Mouse (Mus musculus): ENCODE data around the gene Fbxw17.
A peak's percentile ranks its signal among the peaks of the same experiment; 100 is the strongest.

The Fbxw17 gene

DNA sequence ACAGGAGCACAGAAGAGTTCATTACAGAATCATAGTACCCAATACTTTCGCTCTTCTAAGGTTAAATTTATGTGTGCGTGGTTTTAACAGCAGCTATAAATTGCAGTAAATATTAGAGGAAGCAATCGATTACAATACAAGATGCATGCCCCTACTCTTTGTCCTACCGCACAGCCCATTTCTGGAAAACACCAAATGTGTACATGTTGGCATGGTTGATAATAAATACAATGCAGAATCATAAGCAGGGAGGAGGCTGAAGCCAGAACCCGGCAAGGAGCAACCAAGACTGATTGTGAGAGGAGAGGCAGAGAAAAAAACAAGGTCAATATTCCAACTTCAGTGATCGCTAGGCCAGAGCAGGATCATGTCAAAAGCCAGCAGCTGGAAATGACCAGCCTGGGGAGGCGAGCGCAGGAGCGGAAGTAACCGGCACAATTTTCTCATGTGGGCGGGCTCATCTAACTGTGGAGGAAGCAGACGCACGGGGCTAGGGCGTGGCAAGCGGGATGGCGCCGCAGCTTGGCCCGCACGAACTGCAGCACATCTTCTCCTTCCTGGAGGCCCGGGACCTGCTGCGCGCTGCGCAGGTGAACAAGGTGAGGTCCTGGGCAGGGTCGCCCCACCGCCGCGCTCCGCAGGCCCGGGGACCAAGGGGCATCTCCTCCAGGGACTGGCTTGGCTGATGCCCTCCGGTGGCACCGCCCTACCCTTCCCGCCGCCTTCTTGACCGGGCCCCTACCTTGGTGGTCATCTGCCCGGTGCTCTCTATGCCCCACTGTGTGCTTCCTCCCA is at the start of gene Fbxw17:
Gene Fbxw17 (plus strand): TSS at position 476 of the 795 bp plus-strand sequence.
- peak; percentile 72 for DNase-seq (ENCODE audit: low read depth, low spot score)

DNA sequence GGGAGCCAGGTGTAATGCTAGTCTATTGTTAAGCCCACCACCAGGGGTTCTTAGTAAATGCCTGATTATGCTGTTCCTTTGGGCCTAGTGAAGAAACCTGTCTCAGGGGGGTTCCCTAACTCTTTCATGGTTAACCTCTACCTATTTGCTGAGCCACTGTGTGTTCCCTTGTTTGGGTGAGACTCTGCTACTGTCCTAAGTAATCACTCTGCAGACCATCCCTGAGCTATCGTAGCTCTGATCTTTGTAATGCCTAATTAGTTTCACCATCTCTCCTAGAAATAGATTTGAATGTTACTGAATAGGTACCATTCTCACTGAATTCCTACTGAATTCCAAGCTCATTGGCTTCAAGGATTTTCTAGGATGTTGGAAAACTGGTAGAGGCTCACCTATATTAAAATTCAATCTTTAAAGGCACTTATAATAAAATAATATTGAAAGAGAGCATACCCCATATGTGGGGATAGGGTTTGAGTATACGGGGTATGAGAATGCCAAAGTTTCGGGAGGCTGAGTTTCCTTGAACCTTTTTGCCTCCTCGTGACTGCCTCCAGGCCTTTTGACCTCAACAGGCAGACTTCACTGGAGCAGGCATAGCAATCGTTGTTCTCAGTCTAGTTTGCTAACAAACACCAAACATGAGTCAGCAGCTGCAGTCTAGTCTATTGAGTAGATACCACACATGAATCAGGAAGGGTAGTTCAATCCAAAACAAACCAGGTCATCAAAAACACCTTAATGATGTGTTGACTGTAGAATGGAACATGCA is 44.5 kb upstream of the Fbxw17 start:
- DNase-seq (ENCODE audit: low read depth, low spot score), result peak; percentile 45

DNA sequence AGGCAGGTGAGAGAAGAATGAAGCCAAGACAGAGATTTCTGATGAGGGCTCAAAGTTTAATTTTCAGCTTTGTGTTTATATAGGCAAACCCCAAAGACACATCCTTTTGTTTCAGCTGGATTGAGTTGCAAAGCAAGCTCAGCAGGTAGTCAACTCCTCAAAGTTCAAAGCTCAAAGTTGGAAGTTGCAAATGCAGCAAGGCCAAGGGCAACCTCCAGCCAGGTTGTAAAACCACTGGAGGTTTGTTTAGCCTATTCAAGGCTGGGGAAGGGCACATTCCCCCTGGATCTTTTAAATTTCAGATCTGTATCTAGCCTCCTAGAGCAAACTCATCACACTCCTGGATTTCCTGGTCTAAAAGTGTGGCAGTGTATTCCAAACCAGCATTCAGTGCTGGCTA is 28.5 kb upstream of the Fbxw17 start:
- DNase-seq (ENCODE audit: low read depth, low spot score), result peak; percentile 82

DNA sequence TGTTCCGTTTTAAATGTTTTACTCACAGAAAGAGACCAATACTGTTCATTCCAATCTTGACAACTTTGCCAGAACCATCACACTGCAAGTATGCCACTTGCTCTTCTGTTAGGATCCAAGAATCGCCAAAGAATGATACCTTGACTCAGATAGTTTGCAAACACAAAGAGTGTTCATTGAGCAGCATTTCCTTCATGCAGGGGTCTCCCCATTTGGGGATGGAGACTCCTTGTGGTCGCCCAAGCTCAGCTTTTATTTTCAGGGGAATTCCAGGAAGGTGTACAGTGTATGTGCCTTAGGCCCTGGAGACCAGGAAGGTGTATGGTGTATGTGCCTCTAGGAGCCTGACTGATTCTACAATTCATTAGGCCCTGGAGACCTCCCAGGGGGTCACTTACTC is 757 bp downstream of the Fbxw17 start:
- DNase-seq (ENCODE audit: low read depth, low spot score), result no peak

DNA sequence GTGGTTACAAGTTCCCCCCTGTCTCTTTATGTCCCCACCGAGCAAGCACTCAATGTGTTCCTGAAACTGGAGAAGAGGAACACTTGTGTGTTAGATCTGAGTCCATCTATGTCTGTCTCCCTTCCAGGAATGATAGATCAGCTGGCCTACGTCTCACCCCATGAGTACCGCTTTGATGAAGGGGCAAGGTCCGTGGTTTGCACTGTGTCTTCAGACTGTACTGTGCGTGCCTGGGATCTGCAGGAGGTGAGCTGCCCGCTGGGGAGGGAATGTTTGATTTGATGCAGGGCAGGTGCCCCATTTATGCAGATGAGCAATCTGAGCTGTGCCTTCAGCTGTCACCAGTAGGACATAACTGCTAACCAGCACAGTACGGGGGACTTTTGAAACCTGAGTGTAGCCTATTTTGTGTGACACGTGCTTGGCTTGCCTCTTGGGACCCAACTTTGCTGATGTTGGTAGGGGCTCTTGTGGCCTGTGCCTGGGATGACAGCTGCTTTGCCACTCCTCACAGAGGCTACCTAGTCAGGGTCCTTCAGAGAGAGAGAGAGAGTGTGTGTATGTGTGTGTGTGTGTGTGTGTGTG is 6.1 kb downstream of the Fbxw17 start:
- no peak for DNase-seq (ENCODE audit: low read depth, low spot score)

DNA sequence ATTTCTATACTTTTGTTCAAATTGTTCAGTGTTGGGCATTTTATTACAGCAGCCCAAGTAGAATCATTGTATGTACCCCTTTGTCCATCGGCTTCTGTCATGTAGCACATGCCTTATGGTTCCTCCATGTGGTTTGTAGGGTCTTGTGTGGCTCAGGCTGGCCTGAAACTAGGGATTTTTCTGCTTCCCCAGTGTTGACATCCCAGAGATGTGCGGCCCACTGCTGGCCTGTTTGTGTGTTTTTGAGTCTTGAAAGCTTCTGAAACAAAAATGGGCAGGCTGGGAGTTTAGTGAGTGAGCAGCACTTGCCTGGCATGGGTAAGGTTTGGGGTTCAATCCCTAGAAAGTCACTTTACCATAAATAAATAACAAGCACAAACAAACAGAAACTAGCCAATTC is 6.9 kb downstream of the Fbxw17 start:
- DNase-seq (ENCODE audit: low read depth, low spot score), result no peak

DNA sequence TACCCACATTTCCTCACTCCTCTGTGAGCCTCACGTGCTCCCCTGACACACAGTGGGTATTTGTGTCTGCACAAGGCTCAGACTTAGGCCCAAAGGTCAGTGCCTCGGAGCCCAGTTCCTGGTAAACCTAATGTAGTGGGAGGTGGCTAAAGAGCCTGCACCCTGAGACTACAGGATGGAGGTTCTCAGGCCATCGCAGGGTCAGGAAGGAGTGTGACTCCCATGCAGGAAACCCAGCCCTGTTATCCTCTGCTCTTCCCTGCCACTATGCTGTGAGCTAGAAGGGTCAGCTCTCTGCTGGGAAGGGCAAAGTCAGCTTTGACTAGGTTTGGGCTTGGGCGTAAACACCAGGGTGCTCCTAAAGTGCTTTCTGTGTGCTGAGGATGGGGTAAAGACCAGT is 9.0 kb downstream of the Fbxw17 start:
- DNase-seq (ENCODE audit: low read depth, low spot score), result no peak

DNA sequence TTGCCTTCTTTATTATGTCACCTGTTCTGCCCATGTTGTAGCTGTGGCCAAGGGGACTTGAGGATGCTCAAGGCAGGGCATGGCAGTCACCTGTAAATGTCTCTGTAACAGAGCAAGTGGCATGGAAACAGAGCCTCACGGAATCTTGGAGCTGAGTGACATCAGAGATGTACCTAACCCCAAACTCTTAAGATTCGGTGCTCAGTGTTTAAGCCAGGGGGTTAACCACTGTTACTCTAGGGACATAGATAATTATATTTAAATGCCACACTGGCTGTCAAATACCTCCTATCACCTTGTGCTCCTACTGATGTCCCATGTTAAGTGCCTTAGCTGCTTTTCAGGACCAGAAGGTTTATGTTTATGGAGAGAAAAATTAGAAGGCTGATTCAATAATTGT is 26.1 kb downstream of the Fbxw17 start, which contains the start of gene Gm47429:
Gene Gm47429 (minus strand): TSS at position 101 of the 400 bp plus-strand sequence.
- no peak for DNase-seq (ENCODE audit: low read depth, low spot score)

DNA sequence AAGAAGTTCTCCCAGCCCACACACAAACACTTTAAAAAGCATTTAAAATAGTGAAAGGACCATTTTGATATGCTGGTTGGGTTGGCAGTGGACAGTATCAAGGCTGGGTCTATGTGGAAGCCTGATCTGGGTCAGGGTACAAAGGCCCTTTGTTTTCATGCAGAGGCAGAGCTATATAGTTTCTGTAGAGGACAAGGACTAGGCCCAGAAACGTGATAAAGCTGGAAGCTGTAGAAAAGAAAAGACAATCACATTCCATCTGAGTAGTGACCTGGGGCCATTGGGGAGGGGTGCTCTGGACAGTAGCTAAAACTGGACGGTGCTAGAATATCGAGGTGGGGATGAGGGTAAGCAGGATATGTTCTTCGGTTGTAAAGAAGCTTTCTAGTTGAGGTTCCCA is 27.6 kb downstream of the Fbxw17 start:
- DNase-seq (ENCODE audit: low read depth, low spot score), result no peak

DNA sequence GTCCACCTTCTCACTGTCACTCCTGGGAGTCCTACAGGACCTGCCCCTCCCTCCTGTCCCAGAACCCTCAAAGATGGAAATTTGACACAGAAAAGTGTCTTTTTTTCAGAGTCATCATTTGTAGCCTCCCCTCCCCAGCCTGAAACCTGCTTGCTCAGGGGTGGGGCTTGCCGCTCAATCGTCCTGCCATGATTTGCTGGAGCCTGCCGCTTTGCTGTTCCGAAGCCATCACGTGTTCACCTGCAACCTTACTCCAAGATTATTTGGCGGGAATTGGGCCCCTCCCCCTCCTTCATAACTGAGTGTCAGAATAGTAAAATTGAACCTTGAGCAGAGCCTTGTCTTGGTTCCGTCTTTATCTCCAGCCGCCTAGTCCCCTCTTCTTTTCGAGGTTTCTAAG is 34.6 kb downstream of the Fbxw17 start:
- DNase-seq (ENCODE audit: low read depth, low spot score), result peak; percentile 21

DNA sequence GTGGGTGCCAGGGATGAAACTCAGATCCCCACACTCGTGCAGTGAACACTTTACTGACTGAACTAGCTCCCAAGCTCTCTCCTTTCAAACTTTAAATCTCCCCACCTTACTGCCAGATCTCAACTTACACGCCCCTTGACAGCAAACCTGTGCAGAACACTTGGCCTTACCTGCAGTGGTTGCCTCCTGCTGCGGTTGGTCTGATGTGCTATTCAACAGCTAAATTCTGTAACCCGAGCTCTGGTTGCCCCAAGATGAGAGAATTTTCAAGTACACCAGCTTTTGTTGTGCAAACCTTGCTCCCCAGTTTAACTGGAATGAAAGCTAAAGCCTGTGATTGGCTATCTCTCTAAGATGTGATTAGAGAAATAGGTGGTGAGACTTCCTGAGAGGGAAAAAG is 35.8 kb downstream of the Fbxw17 start:
- peak; percentile 90 for DNase-seq (ENCODE audit: low read depth, low spot score)

DNA sequence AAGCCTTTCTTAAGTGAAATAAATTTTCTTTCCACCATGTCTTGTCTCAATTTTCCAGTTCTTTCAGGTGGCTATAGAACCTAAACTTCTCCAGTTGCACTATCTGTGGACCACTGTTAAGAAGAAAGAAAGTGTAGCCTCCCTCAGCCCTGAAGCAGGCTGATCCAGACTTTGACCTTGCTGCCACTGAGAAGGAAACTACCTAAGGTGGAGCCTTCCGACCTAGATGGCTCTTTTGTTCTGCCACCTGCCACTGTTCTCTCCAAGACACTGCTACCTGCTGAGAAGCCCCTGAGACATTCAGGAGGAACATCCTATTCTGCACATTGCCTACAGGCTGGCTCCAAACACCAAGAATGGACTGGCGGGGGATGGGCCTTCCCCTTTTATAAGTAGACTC is 42.8 kb downstream of the Fbxw17 start:
- DNase-seq (ENCODE audit: low read depth, low spot score), result peak; percentile 83

DNA sequence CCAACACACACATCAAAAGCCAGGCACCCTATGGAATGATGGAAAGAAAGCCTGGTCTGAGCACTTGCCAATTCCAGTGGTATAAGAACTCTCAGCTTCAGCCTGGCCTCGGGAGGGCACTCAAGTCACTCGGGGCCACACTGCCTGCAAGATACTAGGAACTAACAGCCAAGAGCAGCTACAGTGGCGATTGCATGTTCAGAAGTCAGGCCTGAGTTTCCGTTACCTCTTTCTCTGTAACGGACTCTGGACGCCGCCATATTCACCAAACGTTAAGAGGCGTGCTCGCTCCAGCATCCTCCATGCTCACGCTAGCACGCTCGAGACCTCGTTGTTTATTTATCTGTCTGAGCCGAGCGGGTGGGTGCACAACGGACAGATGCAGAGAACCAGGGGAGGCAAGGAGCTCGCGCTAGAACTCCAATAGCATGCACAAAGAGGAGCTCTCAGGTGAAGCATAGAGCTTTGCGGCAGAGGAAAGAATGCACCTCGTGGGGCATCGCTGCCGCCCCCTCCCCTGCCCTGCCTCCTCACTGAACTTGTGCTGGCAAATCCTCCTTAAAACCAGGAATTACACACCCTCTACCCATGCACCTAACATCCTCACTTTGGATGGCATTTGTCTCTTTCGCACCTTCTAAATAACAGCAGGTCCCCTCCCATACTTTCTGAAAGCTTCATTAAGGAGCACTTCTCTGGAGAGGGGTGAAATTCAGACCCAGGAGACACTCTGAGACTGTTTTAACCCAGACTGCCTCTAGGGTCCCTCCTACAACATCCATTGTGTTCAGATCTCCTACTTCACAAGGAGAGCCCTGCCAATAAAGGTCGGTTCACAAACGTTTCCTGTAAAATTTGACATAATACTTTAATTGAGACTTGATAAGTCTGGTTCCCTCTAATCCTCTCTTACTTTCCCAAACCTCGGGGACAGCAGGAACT is 47.2 kb downstream of the Fbxw17 start:
- DNase-seq (ENCODE audit: low read depth, low spot score), result peak; percentile 55

DNA sequence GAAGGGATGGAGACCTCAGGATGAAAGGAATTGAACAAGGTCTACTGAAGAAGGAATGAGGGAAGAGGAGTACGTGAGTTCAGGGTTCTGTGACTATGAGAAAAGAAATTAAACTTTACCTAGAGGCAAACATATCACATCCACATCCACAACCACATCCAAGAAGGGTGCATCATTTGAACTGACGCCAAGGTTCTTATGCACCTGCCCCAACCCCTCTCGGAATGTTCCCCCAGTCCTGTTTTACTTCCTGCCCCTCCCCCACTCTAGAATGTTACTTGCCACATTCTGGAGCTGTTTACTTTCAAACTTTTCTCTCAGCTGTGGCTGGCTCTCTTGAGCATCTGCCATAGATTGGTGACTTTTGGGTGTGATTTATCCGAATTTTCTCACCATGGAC is 49.3 kb downstream of the Fbxw17 start, which contains the start of gene Nutm2:
Gene Nutm2 (plus strand): TSS at position 301 of the 400 bp plus-strand sequence.
- no peak for DNase-seq (ENCODE audit: low read depth, low spot score)

Data from ES-CJ7 (cell line).